Mouse (Mus musculus) stomach, embryonic 16.5 days (tissue): ENCODE results near the gene Rab19. TPM values are rescaled to one million over a fixed set of nuclear protein-coding genes. Genes with fewer than 3 reads are reported as not detected.
"Not testable (repeated sequence)": the region's sequence is repeated elsewhere in the genome, so short reads cannot be mapped to it uniquely, and the experiment has no call there.

ENCODE experiments used
- ATAC-seq: fragments of 200-750 bp; cut with Nextera tagmentation; 2 replicates; pipeline ENCODE4 v1.8.0; 2017; ENCODE audit warnings: moderate number of reproducible peaks, moderate TSS enrichment; ENCODE audit not compliant: insufficient read depth, low FRiP score
- H3K27ac ChIP-seq: fragments of 300-500 bp; sonication (generic); 2 replicates; pipeline ENCODE4 v1.5.1; 2014; ENCODE audit warnings: low read length
- H3K27me3 ChIP-seq: fragments of 300-500 bp; sonication (generic); 2 replicates; pipeline ENCODE4 v1.6.1; 2014; ENCODE audit warnings: low read length, control low read depth, mixed read lengths; ENCODE audit not compliant: control insufficient read depth, insufficient read depth
- H3K36me3 ChIP-seq: fragments of 300-500 bp; sonication (generic); 2 replicates; pipeline ENCODE4 v1.6.1; 2014; ENCODE audit warnings: low read length; ENCODE audit not compliant: control insufficient read depth, insufficient read depth
- H3K4me1 ChIP-seq: fragments of 300-500 bp; sonication (generic); 2 replicates; pipeline ENCODE4 v1.6.1; 2014; ENCODE audit warnings: low read length, control low read depth, mixed read lengths; ENCODE audit not compliant: control insufficient read depth, insufficient read depth
- H3K4me2 ChIP-seq: fragments of 300-500 bp; sonication (generic); 2 replicates; pipeline ENCODE4 v1.6.1; 2014; ENCODE audit warnings: low read depth, low read length, mixed read lengths
- H3K4me3 ChIP-seq: fragments of 300-500 bp; sonication (generic); replicated peaks from 2 replicates; pipeline ENCODE4 v1.5.1; 2014; ENCODE audit warnings: mild to moderate bottlenecking, low read length
- H3K9ac ChIP-seq: fragments of 300-500 bp; sonication (generic); 2 replicates; pipeline ENCODE4 v1.6.1; 2014; ENCODE audit warnings: low read length
- H3K9me3 ChIP-seq: fragments of 300-500 bp; sonication (generic); replicated peaks from 2 replicates; pipeline ENCODE4 v1.6.1; 2016; ENCODE audit warnings: low read length, control low read depth; ENCODE audit not compliant: control insufficient read depth
- WGBS: fragments of 180-500 bp; shearing (Covaris S2); extraction: QIAGEN DNeasy Blood & Tissue Kit; methylation state at CpG from one replicate; pipeline ENCODE4 v1.1.7; 2014; 5-methylcytosine and 5-hydroxymethylcytosine counted together
- polyA plus RNA-seq: library from polyadenylated mRNA; unstranded; fragments of >200 nt; fragmentation: Nextera tagmentation; extraction: Ambion mirVana; gene quantifications from 2 replicates; pipeline ENCODE4 v1.2.1, GENCODE M21; 2015

Gene Rab19
- polyA plus RNA-seq, 1 experiment from 2014 or later: 5.2 TPM

DNA sequence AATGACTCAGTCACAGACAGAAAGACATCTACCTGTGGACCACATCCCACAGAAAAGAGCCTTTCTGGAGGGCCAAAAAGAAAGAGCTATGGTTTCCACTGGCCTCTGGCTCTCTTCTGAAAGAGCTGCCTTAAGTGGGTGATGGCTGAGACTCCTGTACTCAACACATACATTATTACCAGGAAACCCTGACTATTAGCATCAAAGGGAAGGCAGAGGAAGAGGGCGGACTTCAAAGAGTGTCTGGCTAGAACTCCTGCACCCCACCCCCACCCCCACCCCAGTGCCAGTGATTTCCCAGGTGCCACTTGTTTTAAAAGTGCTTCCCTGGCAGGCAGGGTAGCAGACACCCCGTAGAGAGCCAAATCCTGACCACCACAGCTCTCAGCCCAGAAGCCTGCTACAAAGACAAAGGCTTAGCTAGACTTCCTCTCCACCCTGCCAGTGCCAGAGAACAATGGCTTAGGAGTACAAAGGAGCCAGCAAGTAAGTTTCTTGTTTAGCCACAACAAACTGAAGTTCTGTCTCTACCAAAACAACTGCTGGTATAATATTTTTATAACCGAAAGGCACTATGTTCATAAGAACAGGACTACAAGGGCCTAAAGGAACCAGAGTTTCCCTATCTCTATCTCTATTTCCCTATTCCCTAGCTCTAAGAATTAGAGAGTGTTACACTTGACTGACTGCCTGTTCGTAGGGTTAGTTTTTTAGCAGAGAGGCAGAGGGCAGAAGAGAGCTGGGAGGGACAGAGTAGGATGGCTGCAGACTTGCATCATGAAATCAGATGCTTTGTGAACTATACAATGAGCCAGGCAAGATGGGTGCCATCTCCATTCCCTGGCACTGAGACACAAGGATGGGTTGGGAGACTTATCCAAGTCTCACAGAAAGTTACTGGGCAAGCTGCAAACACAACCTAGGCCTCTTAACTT, 32.8 kb upstream of the Rab19 start:
- H3K9me3 ChIP-seq: no peaks in the 10 kb centered on the region
- H3K4me2 ChIP-seq: no peak overlapping the region
- peak overlapping the region; percentile 19; the same call in 1 of the 2 replicates for H3K27ac ChIP-seq
- H3K9ac ChIP-seq: no peak overlapping the region
- H3K36me3 ChIP-seq: peaks cover 9% of the 10 kb centered on the region; the same call in 1 of the 2 replicates
- H3K27me3 ChIP-seq: no peaks in the 10 kb centered on the region
- H3K4me3 ChIP-seq: no peak overlapping the region
- no peaks in the 10 kb centered on the region; the same call in 1 of the 2 replicates for H3K4me1 ChIP-seq
- ATAC-seq: no peak
- WGBS: 71% methylated on average over 4 of the region's 4 CpGs

DNA sequence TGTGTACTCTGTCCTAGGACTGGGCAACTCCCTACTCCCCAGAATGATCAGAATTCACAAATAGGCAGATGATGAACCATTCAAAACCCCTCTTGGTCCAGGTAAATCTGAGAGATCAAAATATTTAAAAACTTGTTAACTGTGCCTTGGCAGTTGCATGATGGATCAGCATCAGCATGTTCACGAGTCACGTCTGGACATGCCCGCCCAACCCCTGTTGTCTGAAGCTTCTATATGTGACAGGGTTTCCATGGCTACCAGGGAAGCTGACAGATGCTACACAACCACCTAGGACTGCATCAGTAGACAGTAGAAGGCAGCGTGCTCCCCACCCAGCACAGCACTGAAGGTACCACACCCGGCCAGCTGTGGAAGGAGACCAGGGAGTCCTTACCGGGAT, 32.0 kb upstream of the Rab19 start:
- no peak overlapping the region for H3K9ac ChIP-seq
- no peak for ATAC-seq
- H3K4me1 ChIP-seq: no peaks in the 10 kb centered on the region; the same call in 1 of the 2 replicates
- WGBS: 78% methylated on average over 6 of the region's 6 CpGs
- H3K36me3 ChIP-seq: peaks cover 9% of the 10 kb centered on the region; the same call in 1 of the 2 replicates
- H3K9me3 ChIP-seq: no peaks in the 10 kb centered on the region
- no peaks in the 10 kb centered on the region for H3K27me3 ChIP-seq
- H3K4me2 ChIP-seq: no peak overlapping the region
- H3K27ac ChIP-seq: no peak overlapping the region
- H3K4me3 ChIP-seq: no peak overlapping the region

DNA sequence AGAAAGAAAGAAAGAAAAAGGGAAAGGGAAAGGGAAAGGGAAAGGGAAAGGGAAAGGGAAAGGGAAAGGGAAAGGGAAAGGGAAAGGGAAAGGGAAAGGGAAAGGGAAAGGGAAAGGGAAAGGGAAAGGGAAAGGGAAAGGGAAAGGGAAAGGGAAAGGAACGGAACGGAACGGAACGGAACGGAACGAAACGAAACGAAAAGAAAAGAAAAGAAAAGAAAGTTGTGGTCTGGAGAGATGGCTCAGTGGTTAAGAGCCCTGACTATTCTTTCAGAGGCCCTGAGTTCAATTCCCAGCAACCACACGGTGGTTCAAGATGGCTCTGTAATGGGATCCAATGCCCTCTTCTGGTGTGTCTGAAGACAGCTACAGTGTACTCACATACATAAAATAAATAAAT, 21.8 kb upstream of the Rab19 start:
- ATAC-seq, H3K27ac ChIP-seq, H3K4me1 ChIP-seq, H3K9ac ChIP-seq, H3K4me2 ChIP-seq, H3K9me3 ChIP-seq, H3K36me3 ChIP-seq, H3K27me3 ChIP-seq, H3K4me3 ChIP-seq: not testable (repeated sequence)
- WGBS: 96% methylated on average over 9 of the region's 9 CpGs

DNA sequence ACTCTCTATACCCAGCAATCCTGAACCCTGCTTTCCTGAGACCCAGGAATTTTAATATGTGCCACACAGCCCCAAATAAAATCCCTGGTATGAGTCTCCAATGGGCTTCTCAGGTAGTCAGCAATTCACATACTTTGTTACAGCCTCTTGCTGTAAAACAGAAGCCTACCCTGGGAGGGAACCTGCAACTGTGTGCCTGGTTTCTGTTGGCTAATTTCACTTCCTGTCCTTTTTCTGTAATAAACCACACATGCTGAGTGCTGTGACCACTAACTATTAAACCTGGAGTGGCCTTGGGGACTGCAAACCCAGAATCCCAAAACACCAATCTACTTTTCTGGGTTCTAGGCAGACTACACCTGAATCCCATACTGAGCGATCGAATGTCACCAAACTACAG, 18.3 kb upstream of the Rab19 start:
- Histone ChIP-seq H3K4me3 (no peak overlapping the region), H3K9ac (no peak overlapping the region), H3K36me3 (0 out of 2 replicates have a peak, but pooled peaks cover 3% of the 10 kb centered on the region), H3K9me3 (no peaks in the 10 kb centered on the region), H3K27me3 (no peaks in the 10 kb centered on the region), H3K4me2 (no peak overlapping the region), H3K4me1 (no peaks in the 10 kb centered on the region), H3K27ac (no peak overlapping the region)
- WGBS: 95% methylated on average over 2 of the region's 2 CpGs
- ATAC-seq: no peak

DNA sequence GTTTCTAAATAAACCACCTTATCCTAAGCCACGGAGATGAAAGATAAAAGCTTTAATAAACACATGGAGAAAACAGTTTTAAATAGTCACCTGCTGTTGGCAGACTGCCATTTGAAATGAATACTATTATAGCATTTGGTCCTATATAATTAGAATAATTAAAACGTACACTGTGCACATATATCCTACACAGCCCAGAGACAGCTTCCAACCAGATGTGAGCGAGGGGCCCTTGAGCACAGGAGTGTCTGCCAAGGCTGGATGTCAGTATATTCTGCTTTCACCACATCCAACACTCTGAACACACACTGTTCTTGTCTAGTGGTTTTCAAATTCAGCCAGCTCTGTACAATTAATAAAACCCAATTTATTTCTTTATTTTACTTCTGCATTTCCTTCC, 11.3 kb upstream of the Rab19 start:
- H3K4me1 ChIP-seq: peaks cover 9% of the 10 kb centered on the region; the same call in 1 of the 2 replicates
- WGBS: 64% methylated on average over 3 of the region's 3 CpGs
- ATAC-seq: no peak
- no peak overlapping the region for H3K27ac ChIP-seq
- 0 out of 2 replicates have a peak, but pooled peaks cover 8% of the 10 kb centered on the region for H3K36me3 ChIP-seq
- no peaks in the 10 kb centered on the region for H3K27me3 ChIP-seq
- no peak overlapping the region for H3K4me2 ChIP-seq
- H3K4me3 ChIP-seq: no peak overlapping the region
- H3K9ac ChIP-seq: no peak overlapping the region
- no peaks in the 10 kb centered on the region for H3K9me3 ChIP-seq

DNA sequence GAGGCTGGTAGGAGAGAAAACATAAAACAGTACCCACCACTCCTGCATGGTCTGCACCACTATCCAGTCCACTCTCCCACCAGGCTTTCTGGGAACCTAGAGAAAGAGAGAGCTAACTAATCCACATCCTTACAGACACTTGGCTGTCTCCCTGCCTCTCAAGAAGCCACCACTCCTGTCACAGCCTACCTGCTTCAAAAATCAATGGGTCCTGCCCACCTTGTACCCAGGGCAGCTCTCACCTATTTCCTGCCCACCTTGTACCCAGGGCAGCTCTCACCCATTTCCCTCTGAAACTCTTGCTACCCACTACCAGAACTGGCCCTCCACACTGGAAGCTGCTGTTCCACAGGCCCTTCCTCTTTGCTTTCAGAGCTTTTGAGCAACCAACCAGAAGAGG, 8.9 kb upstream of the Rab19 start:
- Histone ChIP-seq H3K27me3 (no peaks in the 10 kb centered on the region), H3K4me1 (peaks cover 14% of the 10 kb centered on the region; the same call in 1 of the 2 replicates), H3K9ac (no peak overlapping the region), H3K36me3 (0 out of 2 replicates have a peak, but pooled peaks cover 6% of the 10 kb centered on the region), H3K4me2 (no peak overlapping the region), H3K4me3 (no peak overlapping the region), H3K27ac (no peak overlapping the region), H3K9me3 (no peaks in the 10 kb centered on the region)
- no peak for ATAC-seq

DNA sequence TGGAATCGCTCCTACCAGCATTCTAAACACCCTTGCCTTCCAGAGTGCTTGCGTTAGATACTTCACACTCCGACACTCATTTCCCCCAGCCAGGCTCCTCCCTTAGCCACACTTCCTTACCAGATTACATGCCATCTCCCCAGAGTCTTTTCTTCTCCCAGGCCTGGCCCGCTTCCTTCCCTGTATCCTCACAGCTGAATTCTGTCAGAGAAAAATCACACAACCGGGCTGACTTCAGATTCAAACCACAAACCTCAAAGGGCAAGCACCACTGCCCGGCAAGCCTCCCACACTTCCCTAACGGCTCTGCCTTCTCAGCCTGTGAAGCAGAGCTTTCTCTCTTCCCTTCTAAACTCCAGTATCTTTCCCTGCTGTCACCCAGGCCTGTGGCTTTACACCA, 8.2 kb upstream of the Rab19 start:
- no peak overlapping the region for H3K4me3 ChIP-seq
- H3K36me3 ChIP-seq: 0 out of 2 replicates have a peak, but pooled peaks cover 6% of the 10 kb centered on the region
- H3K27me3 ChIP-seq: no peaks in the 10 kb centered on the region
- no peaks in the 10 kb centered on the region for H3K9me3 ChIP-seq
- peaks cover 14% of the 10 kb centered on the region; the same call in 1 of the 2 replicates for H3K4me1 ChIP-seq
- H3K27ac ChIP-seq: peak overlapping the region; percentile 55
- no peak for ATAC-seq
- peak overlapping the region; percentile 46 for H3K9ac ChIP-seq
- WGBS: 16% methylated on average over 7 of the region's 7 CpGs
- 0 out of 2 replicates have a peak overlapping the region, but pooled peaks have one; percentile 4 for H3K4me2 ChIP-seq

DNA sequence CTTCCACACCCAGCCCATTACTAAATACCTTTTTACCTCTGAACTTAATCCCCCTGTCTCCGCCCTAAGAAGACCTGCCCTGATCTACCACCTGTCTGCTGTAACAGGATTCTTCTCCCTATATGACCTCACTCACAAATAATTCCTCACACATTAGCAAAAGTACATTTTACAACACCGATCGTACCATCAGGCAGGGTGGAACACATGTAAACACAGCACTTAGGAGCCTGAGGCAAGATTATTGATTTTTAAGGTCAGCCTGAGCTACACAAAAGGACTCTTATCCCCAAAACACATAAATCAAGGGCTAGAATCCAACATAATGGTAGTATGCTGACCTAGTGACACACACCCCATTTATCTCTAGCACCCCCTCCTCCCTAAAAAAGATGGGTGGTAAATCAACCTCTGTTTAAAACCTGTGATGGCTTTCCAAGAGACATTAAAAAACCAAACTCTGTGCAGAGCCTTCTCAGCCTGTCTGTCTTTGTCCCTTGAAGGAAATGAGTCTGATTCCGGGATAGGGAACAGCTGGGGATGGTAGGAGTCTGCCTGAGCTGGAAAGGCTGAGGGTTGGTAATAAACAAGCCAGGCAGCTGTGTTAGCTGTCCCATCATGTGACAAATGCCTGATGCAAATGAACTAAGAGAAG, 7.5 kb upstream of the Rab19 start:
- no peak for ATAC-seq
- H3K4me2 ChIP-seq: no peak overlapping the region
- 28% methylated on average over 4 of the region's 4 CpGs for WGBS
- no peak overlapping the region for H3K9ac ChIP-seq
- H3K9me3 ChIP-seq: no peaks in the 10 kb centered on the region
- peak overlapping the region; percentile 9; the same call in 1 of the 2 replicates for H3K27ac ChIP-seq
- 0 out of 2 replicates have a peak, but pooled peaks cover 6% of the 10 kb centered on the region for H3K36me3 ChIP-seq
- no peak overlapping the region for H3K4me3 ChIP-seq
- H3K4me1 ChIP-seq: peaks cover 14% of the 10 kb centered on the region; the same call in 1 of the 2 replicates
- no peaks in the 10 kb centered on the region for H3K27me3 ChIP-seq

DNA sequence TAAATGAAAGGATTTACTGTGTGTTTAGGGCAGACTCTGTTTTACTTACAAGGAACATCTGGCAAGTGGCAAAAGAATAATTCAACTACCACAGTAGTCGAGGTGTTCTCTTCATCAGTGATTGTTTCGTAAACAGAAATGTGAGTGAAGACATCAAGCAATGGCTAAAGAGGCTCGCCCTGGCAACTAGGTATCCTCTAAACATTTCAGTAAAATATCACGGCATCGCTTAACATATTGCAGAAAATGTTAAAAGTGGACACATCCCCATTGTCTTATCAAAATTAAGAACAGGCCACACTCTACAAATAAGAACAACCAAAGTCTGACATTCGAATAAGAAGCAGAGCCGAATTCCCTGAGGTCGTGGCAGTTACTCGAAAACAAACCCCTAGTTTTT, 4.2 kb upstream of the Rab19 start:
- H3K9ac ChIP-seq: peak overlapping the region; percentile 89
- H3K4me3 ChIP-seq: peak overlapping the region; percentile 81
- H3K36me3 ChIP-seq: 0 out of 2 replicates have a peak, but pooled peaks cover 6% of the 10 kb centered on the region
- 11% methylated on average over 9 of the region's 9 CpGs for WGBS
- H3K4me2 ChIP-seq: peak overlapping the region; percentile 82
- H3K27me3 ChIP-seq: no peaks in the 10 kb centered on the region
- peaks cover 14% of the 10 kb centered on the region; the same call in 1 of the 2 replicates for H3K4me1 ChIP-seq
- H3K9me3 ChIP-seq: no peaks in the 10 kb centered on the region
- ATAC-seq: no peak
- no peak overlapping the region for H3K27ac ChIP-seq
